ENCODE assay signal across 17 mouse cellular contexts in genomic region chr11:113537199-113537586, GRCm38 (mm10).
"Had no signal": no experiment of that assay in that cellular context is flagged by ENCODE, and none has a peak within 500 bp of the region (broad histone marks: within the 10 kb centered on the region; RNA-seq: fewer than 3 reads in every experiment).

No protein-coding gene starts in this region.

- H3K4me1 ChIP-seq: liver, embryonic 12.5 days; megakaryocyte, embryonic 14.5 days had no signal

- H3K4me3 ChIP-seq: limb, embryonic 10.5 days; limb, embryonic 13.5 days; liver, embryonic 12.5 days; liver, embryonic 15.5 days; lung, embryonic 15.5 days; megakaryocyte, embryonic 14.5 days; midbrain, embryonic 10.5 days; midbrain, embryonic 13.5 days; myocyte; neural tube, embryonic 13.5 days had no signal

- H3K9me3 ChIP-seq: limb, embryonic 10.5 days; liver, embryonic 12.5 days; liver, embryonic 15.5 days; lung, embryonic 15.5 days; midbrain, embryonic 10.5 days had no signal

- DNase-seq: kidney, adult 9 months; kidney, postnatal 14 days; kidney, postnatal 4 days; liver; right cerebral cortex, postnatal 14 days; right cerebral cortex, postnatal 4 days had no signal

- H3K36me3 ChIP-seq: limb, embryonic 13.5 days; lung, embryonic 15.5 days; midbrain, embryonic 10.5 days; neural tube, embryonic 13.5 days had no signal

- H3K4me2 ChIP-seq: limb, embryonic 13.5 days; liver, embryonic 12.5 days; liver, embryonic 15.5 days; lung, embryonic 15.5 days; midbrain, embryonic 13.5 days; neural tube, embryonic 13.5 days had no signal

- H3K9ac ChIP-seq: limb, embryonic 13.5 days; liver, embryonic 12.5 days; liver, embryonic 15.5 days; lung, embryonic 15.5 days; midbrain, embryonic 13.5 days; neural tube, embryonic 13.5 days had no signal

- ATAC-seq: liver, embryonic 12.5 days; midbrain, embryonic 13.5 days; midbrain, embryonic 16.5 days had no signal

- H3K27ac ChIP-seq: limb, embryonic 10.5 days; limb, embryonic 13.5 days; liver, embryonic 12.5 days; liver, embryonic 15.5 days; lung, embryonic 15.5 days; midbrain, embryonic 10.5 days; midbrain, embryonic 13.5 days; neural tube, embryonic 13.5 days had no signal

- H3K27me3 ChIP-seq: limb, embryonic 13.5 days; liver, embryonic 12.5 days; liver, embryonic 15.5 days; lung, embryonic 15.5 days; megakaryocyte, embryonic 14.5 days; midbrain, embryonic 13.5 days; neural tube, embryonic 13.5 days had no signal
